ENCODE assay signal across 16 mouse cellular contexts in genomic region chr8:70551558-70552161, GRCm38 (mm10). TPM values are rescaled to one million over a fixed set of nuclear protein-coding genes. Genes with fewer than 3 reads are reported as not detected.
A peak's percentile ranks its signal among the peaks of the same experiment; 100 is the strongest.
DNase-seq lines count a peak whose midpoint lies in the region; ATAC-seq and TF ChIP-seq lines count a peak whose summit lies in the region.
"Had no signal": no experiment of that assay in that cellular context is flagged by ENCODE, and none has a peak within 500 bp of the region (broad histone marks: within the 10 kb centered on the region; RNA-seq: fewer than 3 reads in every experiment).

No protein-coding gene starts in this region.

- intact Hi-C loops in heart, postnatal 10 days (cut with DNase I), result no loop called here

- H3K27me3 ChIP-seq in hindbrain, embryonic 10.5 days (ENCODE audit: insufficient read depth, poor library complexity, severe bottlenecking), result no peaks in the 10 kb centered on the region
- H3K27me3 ChIP-seq in hindbrain, embryonic 16.5 days (replicated peaks; ENCODE audit: control insufficient read depth, insufficient read depth, low read length), result no peaks in the 10 kb centered on the region
- no peaks in the 10 kb centered on the region for H3K27me3 ChIP-seq in testis, adult 2 months (ENCODE audit: control insufficient read depth, insufficient read depth, low read length)
- H3K27me3 ChIP-seq: CH12.LX; hindbrain, embryonic 15.5 days; limb, embryonic 13.5 days; Patski had no signal

- H3K9me3 ChIP-seq in hindbrain, embryonic 10.5 days, result no peaks in the 10 kb centered on the region
- H3K9me3 ChIP-seq in hindbrain, embryonic 16.5 days (ENCODE audit: control insufficient read depth, low read length), result no peaks in the 10 kb centered on the region
- H3K9me3 ChIP-seq: hindbrain, embryonic 15.5 days; limb, embryonic 13.5 days had no signal

- H3K4me2 ChIP-seq in hindbrain, embryonic 16.5 days (ENCODE audit: low read length), result no peak overlapping the region
- H3K4me2 ChIP-seq: hindbrain, embryonic 15.5 days; limb, embryonic 13.5 days had no signal

- TF ChIP-seq POLR2A in testis, adult 2 months (IDR thresholded peaks at IDR 0.05; ENCODE audit: control insufficient read depth, low read depth, low read length), result no peak

- 0 out of 2 replicates have a peak overlapping the region, but pooled peaks have one; percentile 40 for H3K27ac ChIP-seq in hindbrain, embryonic 10.5 days
- no peak overlapping the region for H3K27ac ChIP-seq in hindbrain, embryonic 16.5 days (ENCODE audit: low read depth, low read length)
- peak overlapping the region; percentile 33; the same call in 1 of the 2 replicates for H3K27ac ChIP-seq in testis, adult 2 months (ENCODE audit: control insufficient read depth, insufficient read depth, low read depth, low read length)
- H3K27ac ChIP-seq: hindbrain, embryonic 15.5 days; limb, embryonic 13.5 days had no signal

- no peak for ATAC-seq in hindbrain, embryonic 16.5 days
- ATAC-seq: Patski had no signal

- DNase-seq in hindbrain, embryonic 10.5 days (ENCODE audit: low spot score), result no peak
- no peak for DNase-seq in testis, postnatal 14 days (ENCODE audit: low spot score)
- DNase-seq in heart, postnatal 10 days, result peak; percentile 60 to 73
- DNase-seq in ovary, postnatal 10 days (ENCODE audit: low spot score), result no peak
- DNase-seq in yolk sac, embryonic 10.5 days (ENCODE audit: low spot score), result no peak
- DNase-seq: adrenal gland, adult 8-10 months; cerebellum, adult 11 months; kidney, adult 9 months; layer of hippocampus, postnatal 36 days; thymus, postnatal 36 days had no signal

- WGBS in hindbrain, embryonic 10.5 days, result 70% methylated on average over 3 of the region's 3 CpGs
- WGBS in hindbrain, embryonic 16.5 days, result 87% methylated on average over 3 of the region's 3 CpGs

- no peak overlapping the region for H3K4me3 ChIP-seq in hindbrain, embryonic 10.5 days
- H3K4me3 ChIP-seq in hindbrain, embryonic 16.5 days (ENCODE audit: low read length), result no peak overlapping the region
- H3K4me3 ChIP-seq in testis, adult 2 months (ENCODE audit: control insufficient read depth, low read depth, low read length), result no peak overlapping the region
- H3K4me3 ChIP-seq: hindbrain, embryonic 15.5 days; limb, embryonic 13.5 days had no signal

- H3K9ac ChIP-seq in hindbrain, embryonic 16.5 days (ENCODE audit: low read depth, low read length), result no peak overlapping the region
- H3K9ac ChIP-seq: hindbrain, embryonic 15.5 days; limb, embryonic 13.5 days had no signal

- 0 out of 2 replicates have a peak, but pooled peaks cover 3% of the 10 kb centered on the region for H3K36me3 ChIP-seq in hindbrain, embryonic 10.5 days
- no peaks in the 10 kb centered on the region for H3K36me3 ChIP-seq in hindbrain, embryonic 16.5 days (ENCODE audit: control insufficient read depth, insufficient read depth, low read length)
- H3K36me3 ChIP-seq in testis, adult 2 months (ENCODE audit: control insufficient read depth, insufficient read depth, low read length), result no peaks in the 10 kb centered on the region
- H3K36me3 ChIP-seq: hindbrain, embryonic 15.5 days had no signal

- H3K4me1 ChIP-seq in hindbrain, embryonic 10.5 days (replicated peaks), result peaks cover 20% of the 10 kb centered on the region
- peaks cover 13% of the 10 kb centered on the region for H3K4me1 ChIP-seq in hindbrain, embryonic 16.5 days (ENCODE audit: control insufficient read depth, insufficient read depth, low read depth, low read length)
- H3K4me1 ChIP-seq in testis, adult 2 months (ENCODE audit: control insufficient read depth, insufficient read depth, low read length), result peaks cover 17% of the 10 kb centered on the region

- no peak for TF ChIP-seq CTCF in testis, adult 2 months (IDR thresholded peaks at IDR 0.05; ENCODE audit: control insufficient read depth, insufficient read depth, insufficient replicate concordance, low read depth, low read length)

RNA-seq across cellular contexts. Expression of gene Ell, which starts 12.4 kb away (rescaled TPM):
- polyA plus RNA-seq in hindbrain, embryonic 10.5 days (2016; fragmentation: Nextera tagmentation; extraction: Ambion mirVana), result 20.5 and 22.4 TPM in 2 replicates
- 14.9 and 19.2 TPM in 2 replicates for polyA plus RNA-seq in hindbrain, embryonic 16.5 days (2015; fragmentation: Nextera tagmentation; extraction: Ambion mirVana)
- polyA plus RNA-seq in testis, adult 2 months (2012; rRNA removed), result 42.5 and 43.8 TPM in 2 replicates
- total RNA-seq in heart, postnatal 10 days (2021), result 10 to 100 TPM; 15.9 to 17.9 TPM

RNA-seq across cellular contexts. Expression of gene Kxd1, which starts 23.9 kb away (rescaled TPM):
- 54.3 and 57.7 TPM in 2 replicates for polyA plus RNA-seq in hindbrain, embryonic 10.5 days (2016; fragmentation: Nextera tagmentation; extraction: Ambion mirVana)
- polyA plus RNA-seq in hindbrain, embryonic 16.5 days (2015; fragmentation: Nextera tagmentation; extraction: Ambion mirVana), result 45.2 and 45.4 TPM in 2 replicates
- polyA plus RNA-seq in testis, adult 2 months (2012; rRNA removed), result 77.9 and 84.7 TPM in 2 replicates
- total RNA-seq in heart, postnatal 10 days (2021), result 10 to 100 TPM; 79.5 to 81.3 TPM

RNA-seq across cellular contexts. Expression of gene Fkbp8, which starts 24.1 kb away (rescaled TPM):
- polyA plus RNA-seq in hindbrain, embryonic 10.5 days (2016; fragmentation: Nextera tagmentation; extraction: Ambion mirVana), result 311 and 360 TPM in 2 replicates
- 429 and 441 TPM in 2 replicates for polyA plus RNA-seq in hindbrain, embryonic 16.5 days (2015; fragmentation: Nextera tagmentation; extraction: Ambion mirVana)
- polyA plus RNA-seq in testis, adult 2 months (2012; rRNA removed), result 179 and 198 TPM in 2 replicates
- 100 to 1,000 TPM; 185 to 190 TPM for total RNA-seq in heart, postnatal 10 days (2021)

RNA-seq across cellular contexts. Expression of gene Uba52, which starts 41.1 kb away (rescaled TPM):
- polyA plus RNA-seq in hindbrain, embryonic 10.5 days (2016; fragmentation: Nextera tagmentation; extraction: Ambion mirVana), result 914 and 933 TPM in 2 replicates
- 576 and 598 TPM in 2 replicates for polyA plus RNA-seq in hindbrain, embryonic 16.5 days (2015; fragmentation: Nextera tagmentation; extraction: Ambion mirVana)
- 768 and 853 TPM in 2 replicates for polyA plus RNA-seq in testis, adult 2 months (2012; rRNA removed)
- total RNA-seq in heart, postnatal 10 days (2021), result 1,000 to 10,000 TPM; 1,604 to 1,683 TPM

RNA-seq across cellular contexts. Expression of gene Isyna1, which starts 42.5 kb away (rescaled TPM):
- 158 and 159 TPM in 2 replicates for polyA plus RNA-seq in hindbrain, embryonic 10.5 days (2016; fragmentation: Nextera tagmentation; extraction: Ambion mirVana)
- polyA plus RNA-seq in hindbrain, embryonic 16.5 days (2015; fragmentation: Nextera tagmentation; extraction: Ambion mirVana), result 150 and 164 TPM in 2 replicates
- 561 and 588 TPM in 2 replicates for polyA plus RNA-seq in testis, adult 2 months (2012; rRNA removed)
- total RNA-seq in heart, postnatal 10 days (2021), result 10 to 100 TPM; 25.8 to 29.6 TPM

Comparison
In these comparisons a context has a peak if more than half of its experiments do, and no peak if none do; other contexts are left out.
1. DNase-seq: peak in heart, postnatal 10 days (2 of 2); none in hindbrain, embryonic 10.5 days (single experiment), testis, postnatal 14 days (single experiment), ovary, postnatal 10 days (single experiment) and yolk sac, embryonic 10.5 days (single experiment).